Mouse (Mus musculus) liver, postnatal 0 days (tissue): Measurements from ENCODE around the gene Crxos. TPM values are rescaled to one million over a fixed set of nuclear protein-coding genes. Genes with fewer than 3 reads are reported as not detected.

Experiments used
- ATAC-seq: fragments of 200-750 bp; cut with Nextera tagmentation; 2 replicates; pipeline ENCODE4 v1.8.0; 2017; ENCODE audit warnings: mild to moderate bottlenecking, moderate library complexity
- DNase-seq: peaks from one replicate; pipeline ENCODE4 v3.0.0-alpha.2; 2016
- H3K27ac ChIP-seq: fragments of 300-500 bp; sonication (generic); 2 replicates; pipeline ENCODE4 v1.5.1; 2014; ENCODE audit warnings: antibody characterized with exemption, moderate library complexity, mild to moderate bottlenecking, low read depth
- H3K27me3 ChIP-seq: fragments of 300-500 bp; sonication (generic); 2 replicates; pipeline ENCODE4 v1.6.1; 2014; ENCODE audit warnings: low read length, control low read depth, mixed read lengths; ENCODE audit not compliant: insufficient read depth
- H3K36me3 ChIP-seq: fragments of 300-500 bp; sonication (generic); replicated peaks from 2 replicates; pipeline ENCODE4 v1.6.1; 2014; ENCODE audit warnings: mild to moderate bottlenecking, control low read depth, low read length, moderate library complexity, mixed read lengths; ENCODE audit not compliant: insufficient read depth
- H3K4me1 ChIP-seq: fragments of 300-500 bp; sonication (generic); 2 replicates; pipeline ENCODE4 v1.6.1; 2014; ENCODE audit warnings: antibody characterized with exemption, mild to moderate bottlenecking, control low read depth; ENCODE audit not compliant: insufficient read depth
- H3K4me2 ChIP-seq: fragments of 300-500 bp; sonication (generic); 2 replicates; pipeline ENCODE4 v1.6.1; 2014; ENCODE audit warnings: low read depth, mild to moderate bottlenecking, low read length, moderate library complexity, mixed read lengths
- H3K4me3 ChIP-seq: fragments of 300-500 bp; sonication (generic); 2 replicates; pipeline ENCODE4 v1.5.1; 2014; ENCODE audit warnings: low read depth, low read length
- H3K9ac ChIP-seq: fragments of 300-500 bp; sonication (generic); replicated peaks from 2 replicates; pipeline ENCODE4 v1.6.1; 2014; ENCODE audit warnings: mild to moderate bottlenecking, moderate library complexity
- H3K9me3 ChIP-seq: fragments of 300-500 bp; sonication (generic); 2 replicates; pipeline ENCODE4 v1.6.1; 2016; ENCODE audit warnings: mild to moderate bottlenecking, control low read depth, low read length, mixed read lengths
- CTCF ChIP-seq: sonication (generic); IDR thresholded peaks from 2 replicates; pipeline ENCODE4 v1.5.1; 2016; ENCODE audit warnings: antibody characterized with exemption, low read depth
- EP300 ChIP-seq: IDR thresholded peaks from 2 replicates; pipeline ENCODE4 v1.6.1; 2016; ENCODE audit warnings: antibody characterized with exemption, low read depth, mild to moderate bottlenecking
- WGBS: fragments of 180-500 bp; shearing (Covaris S2); extraction: QIAGEN DNeasy Blood & Tissue Kit; methylation state at CpG from one replicate; pipeline ENCODE4 v1.1.7; 2014; ENCODE audit not compliant: insufficient replicate concordance; 5-methylcytosine and 5-hydroxymethylcytosine counted together
- polyA plus RNA-seq: library from polyadenylated mRNA; unstranded; fragments of >200 nt; fragmentation: Nextera tagmentation; extraction: Ambion mirVana; gene quantifications from 2 replicates; pipeline ENCODE4 v1.2.1, GENCODE M21; 2015

The Crxos gene
- polyA plus RNA-seq = not detected in 2 replicates

DNA sequence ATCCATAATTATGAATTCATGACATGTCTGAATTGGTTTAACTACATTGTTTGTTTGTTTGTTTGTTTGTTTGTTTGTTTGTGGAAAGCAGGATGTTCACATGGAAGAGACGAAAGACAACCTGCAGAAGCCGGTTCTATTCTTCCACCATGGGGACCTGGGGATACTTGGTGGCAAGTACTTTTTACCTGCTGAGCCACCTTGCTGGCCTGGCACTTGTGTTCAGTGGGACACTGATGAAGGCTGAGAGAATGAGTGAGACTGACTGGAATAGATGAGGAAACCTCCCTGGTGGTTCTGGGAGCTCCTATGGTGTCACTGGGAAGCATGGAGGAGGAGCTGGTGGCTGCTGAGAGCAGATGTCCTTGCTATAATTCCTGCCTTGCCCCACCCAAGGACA is at the start of gene Crxos:
Gene Crxos (plus strand): TSS at position 301 of the 400 bp plus-strand sequence.
- H3K9ac ChIP-seq = no peak within 1 kb of the TSS
- WGBS = 78% methylated on average over 2 of the region's 2 CpGs
- no peak within 1 kb of the TSS for H3K4me2 ChIP-seq
- no peak within 1 kb of the TSS for H3K4me3 ChIP-seq
- H3K27me3 ChIP-seq = no peaks in the 10 kb centered on the region
- ATAC-seq = no peak
- no peaks in the 10 kb centered on the region for H3K36me3 ChIP-seq
- no peak for DNase-seq
- no peaks in the 10 kb centered on the region for H3K4me1 ChIP-seq
- TF ChIP-seq CTCF (no peak), EP300 (no peak)
- no peak within 1 kb of the TSS for H3K27ac ChIP-seq
- H3K9me3 ChIP-seq = no peaks in the 10 kb centered on the region

GRCm38 (mm10) chr7:15839578-15839977 is 42.8 kb upstream of the Crxos start, which contains the start of gene Obox6:
Obox6 (minus strand) TSS chr7:15839678.
- no peaks in the 10 kb centered on the region for H3K36me3 ChIP-seq

DNA sequence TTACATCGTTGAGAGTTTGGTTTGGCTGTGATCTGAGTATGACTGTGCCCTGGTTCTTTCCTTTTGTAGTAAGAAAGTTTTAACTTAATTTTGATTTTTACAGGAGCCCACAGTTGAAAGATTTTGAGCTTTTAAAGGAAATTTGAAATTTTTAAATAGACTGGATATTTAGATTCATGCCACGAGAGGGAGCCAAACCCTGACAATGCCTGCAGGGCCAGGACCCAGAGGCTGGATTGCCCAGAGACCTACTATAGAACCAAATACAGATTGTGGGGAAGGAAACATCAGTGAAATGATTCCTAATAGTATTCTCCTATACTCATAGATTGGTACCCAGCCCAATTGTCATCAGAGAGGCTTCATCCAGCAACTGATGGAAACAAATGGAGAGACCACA is 22.8 kb upstream of the Crxos start:
- TF ChIP-seq CTCF (0 out of 2 replicates have a peak, but pooled peaks have one; percentile 6), EP300 (no peak)
- H3K4me1 ChIP-seq = no peaks in the 10 kb centered on the region
- H3K27ac ChIP-seq = no peak overlapping the region
- H3K36me3 ChIP-seq = no peaks in the 10 kb centered on the region
- 39% methylated on average over 2 of the region's 2 CpGs for WGBS
- ATAC-seq = no peak
- no peak for DNase-seq
- no peaks in the 10 kb centered on the region for H3K27me3 ChIP-seq
- H3K9me3 ChIP-seq = no peaks in the 10 kb centered on the region
- no peak overlapping the region for H3K9ac ChIP-seq
- H3K4me3 ChIP-seq = no peak overlapping the region
- H3K4me2 ChIP-seq = no peak overlapping the region

More at GRCm38 (mm10) chr7:15839578-15839977, 42.8 kb upstream of the Crxos start, which contains the start of gene Obox6:
- 0 out of 2 replicates have a peak, but pooled peaks cover 2% of the 10 kb centered on the region for H3K9me3 ChIP-seq
- no peaks in the 10 kb centered on the region for H3K4me1 ChIP-seq
- TF ChIP-seq CTCF = no peak
- no peak for TF ChIP-seq EP300
- no peak within 1 kb of the TSS for H3K4me2 ChIP-seq
- no peak within 1 kb of the TSS for H3K27ac ChIP-seq
- no peak within 1 kb of the TSS for H3K4me3 ChIP-seq
- no peak within 1 kb of the TSS for H3K9ac ChIP-seq
- DNase-seq (no peak), ATAC-seq (no peak)
- 76% methylated on average over 3 of the region's 3 CpGs for WGBS
- H3K27me3 ChIP-seq = no peaks in the 10 kb centered on the region

- H3K27ac ChIP-seq = no peak overlapping the region
- no peak overlapping the region for H3K4me3 ChIP-seq
- H3K9me3 ChIP-seq = no peaks in the 10 kb centered on the region
- TF ChIP-seq CTCF = no peak
- TF ChIP-seq EP300 = no peak
- DNase-seq (no peak), ATAC-seq (no peak)
- H3K36me3 ChIP-seq = no peaks in the 10 kb centered on the region
- no peaks in the 10 kb centered on the region for H3K27me3 ChIP-seq
- WGBS = 67% methylated on average over 4 of the region's 4 CpGs
- no peak overlapping the region for H3K4me2 ChIP-seq
- H3K4me1 ChIP-seq = no peaks in the 10 kb centered on the region
- no peak overlapping the region for H3K9ac ChIP-seq
Observed at GRCm38 (mm10) chr7:15864104-15864503, 18.3 kb upstream of the Crxos start.

DNA sequence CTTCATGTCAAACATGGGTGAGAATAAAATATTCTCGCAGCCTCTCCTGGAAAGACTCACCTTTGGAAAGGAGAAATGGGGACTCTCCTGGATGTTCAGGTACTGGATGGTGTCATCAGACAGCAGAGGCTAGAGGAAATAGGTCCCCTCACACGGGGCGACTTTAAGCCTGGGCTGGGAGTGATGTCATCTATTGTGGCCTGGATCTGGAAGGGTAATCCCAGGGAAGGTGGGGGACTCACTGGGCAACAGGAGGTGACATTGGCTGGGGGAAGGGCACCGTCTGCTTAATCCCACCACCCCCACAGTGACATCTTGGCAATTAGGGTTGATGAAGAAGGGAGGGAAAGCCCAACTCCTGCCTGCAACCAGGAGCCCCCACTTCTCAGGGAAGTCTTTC is 2.7 kb upstream of the Crxos start, which contains the start of gene Crx:
Gene Crx (minus strand): TSS at position 213 of the 400 bp plus-strand sequence.
- Histone ChIP-seq H3K9ac (no peak within 1 kb of the TSS), H3K4me1 (no peaks in the 10 kb centered on the region), H3K4me3 (no peak within 1 kb of the TSS), H3K27me3 (no peaks in the 10 kb centered on the region), H3K9me3 (no peaks in the 10 kb centered on the region), H3K4me2 (no peak within 1 kb of the TSS), H3K36me3 (no peaks in the 10 kb centered on the region), H3K27ac (no peak within 1 kb of the TSS)
- no peak for DNase-seq
- WGBS = 33% methylated on average over 4 of the region's 4 CpGs
- ATAC-seq = no peak
- no peak for TF ChIP-seq CTCF
- TF ChIP-seq EP300 = no peak

DNA sequence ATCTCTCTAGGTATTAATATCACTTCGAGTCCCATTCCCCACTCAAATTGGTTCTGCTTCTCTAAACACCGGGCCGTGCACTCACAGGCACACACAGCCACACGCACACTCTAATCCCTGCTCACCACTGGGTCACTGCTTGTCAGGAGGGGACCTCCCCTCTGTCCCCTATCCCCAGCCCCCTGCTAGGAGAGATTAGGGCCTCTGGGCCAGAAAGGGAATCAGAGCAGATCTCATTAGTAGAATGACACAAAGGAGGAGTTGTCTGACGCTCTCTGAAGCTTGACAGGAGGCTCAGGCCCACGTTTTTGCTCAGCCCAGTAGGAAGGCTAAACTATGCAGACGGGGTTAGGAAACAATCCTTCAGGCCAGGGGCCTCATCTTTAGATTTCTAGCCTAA is 1.0 kb upstream of the Crxos start:
- DNase-seq (no peak), ATAC-seq (no peak)
- Histone ChIP-seq H3K36me3 (no peaks in the 10 kb centered on the region), H3K9ac (no peak overlapping the region), H3K4me3 (no peak overlapping the region), H3K4me2 (no peak overlapping the region), H3K27ac (no peak overlapping the region), H3K4me1 (no peaks in the 10 kb centered on the region), H3K9me3 (no peaks in the 10 kb centered on the region), H3K27me3 (no peaks in the 10 kb centered on the region)
- TF ChIP-seq EP300 (no peak), CTCF (no peak)
- 34% methylated on average over 7 of the region's 7 CpGs for WGBS
